Mouse (Mus musculus) left cerebral cortex, postnatal 4 days (tissue): ENCODE results near the gene Armcx6. TPM values are rescaled to one million over a fixed set of nuclear protein-coding genes. Genes with fewer than 3 reads are reported as not detected.

ENCODE experiments used
- microRNA-seq: library from miRNA; unstranded; fragments of <30 nt; microRNA quantifications from one replicate; pipeline ENCODE4 v1.2.0, GENCODE M21; 2022
- total RNA-seq, 2 experiments: library from RNA; stranded (reverse); gene quantifications; 2 replicates each; pipeline ENCODE4 v1.2.3; 2021

Armcx6 gene
- total RNA-seq, 2 experiments from 2014 or later = 25.8 to 30.4 TPM

Small RNA genes within 50 kb of the gene (microRNA-seq; reads per million reads assigned to microRNA genes)
- gene Mir7093 = 1.8 reads per million

Other genes starting within 250 kb of the Armcx6 start
- 10 to 100 TPM; 17.4 to 22.7 TPM for gene Timm8a1, start 209.6 kb downstream of the Armcx6 start, total RNA-seq
- under 1 TPM; 0.40 to 0.89 TPM for gene Btk, start 167.8 kb downstream of the Armcx6 start, total RNA-seq
- gene Rpl36a, start 165.8 kb downstream of the Armcx6 start, total RNA-seq = 100 to 1,000 TPM; 215 to 223 TPM
- 1 to 10 TPM; 5.6 to 6.7 TPM for gene Gla, start 150.3 kb downstream of the Armcx6 start, total RNA-seq
- gene Hnrnph2, start 150.2 kb downstream of the Armcx6 start, total RNA-seq = 100 to 1,000 TPM; 111 to 112 TPM
- 10 to 100 TPM; 56.9 to 60.0 TPM for gene Armcx4, start 64.9 kb downstream of the Armcx6 start, total RNA-seq
- gene Armcx1, start 33.5 kb downstream of the Armcx6 start, total RNA-seq = 10 to 100 TPM; 55.2 to 61.3 TPM
- 10 to 100 TPM; 74.9 to 83.4 TPM for gene Armcx3, start 5.2 kb upstream of the Armcx6 start, total RNA-seq
- gene Armcx2, start 57.8 kb upstream of the Armcx6 start, total RNA-seq = 100 to 1,000 TPM; 112 to 115 TPM
- gene Nxf2, start 213.3 kb upstream of the Armcx6 start, total RNA-seq = under 1 TPM; 0.14 to 0.20 TPM